Mouse (Mus musculus): ENCODE measurements around the gene Rtn4r. TPM values are rescaled to one million over a fixed set of nuclear protein-coding genes. Genes with fewer than 3 reads are reported as not detected.

The Rtn4r gene
- total RNA-seq, 2 experiments from 2014 or later = 0.18 to 0.21 TPM

GRCm38 (mm10) chr16:18148208-18148876, 20.9 kb downstream of the Rtn4r start:
- intact Hi-C loops (cut with DNase I; ENCODE audit: low total_unique reads) = no loop called here
- DNase-seq = no peak

GRCm38 (mm10) chr16:18149205-18149604, 21.8 kb downstream of the Rtn4r start:
- DNase-seq = no peak
- intact Hi-C loops (cut with DNase I; ENCODE audit: low total_unique reads) = no loop called here

- DNase-seq = no peak
- intact Hi-C loops (cut with DNase I; ENCODE audit: low total_unique reads) = no loop called here
Measured at GRCm38 (mm10) chr16:18152189-18152588, 24.7 kb downstream of the Rtn4r start.

- intact Hi-C loops (cut with DNase I; ENCODE audit: low total_unique reads) = no loop called here
- DNase-seq = no peak
Measured at GRCm38 (mm10) chr16:18152769-18153445, 25.5 kb downstream of the Rtn4r start.

- peak; percentile 51 for DNase-seq
- intact Hi-C loops (cut with DNase I; ENCODE audit: low total_unique reads) = no loop called here
Measured at GRCm38 (mm10) chr16:18154521-18155171, 27.2 kb downstream of the Rtn4r start.

- intact Hi-C loops (cut with DNase I; ENCODE audit: low total_unique reads) = no loop called here
Measured at GRCm38 (mm10) chr16:18156579-18157350, 29.3 kb downstream of the Rtn4r start.

GRCm38 (mm10) chr16:18159255-18159654, 31.8 kb downstream of the Rtn4r start:
- intact Hi-C loops (cut with DNase I; ENCODE audit: low total_unique reads) = no loop called here
- no peak for DNase-seq

More at GRCm38 (mm10) chr16:18156579-18157350, 29.3 kb downstream of the Rtn4r start:
- DNase-seq = no peak

GRCm38 (mm10) chr16:18159778-18160177, 32.3 kb downstream of the Rtn4r start:
- DNase-seq = peak; percentile 45
- intact Hi-C loops (cut with DNase I; ENCODE audit: low total_unique reads) = no loop called here

GRCm38 (mm10) chr16:18160514-18160913, 33.1 kb downstream of the Rtn4r start:
- intact Hi-C loops (cut with DNase I; ENCODE audit: low total_unique reads) = no loop called here
- DNase-seq = no peak

GRCm38 (mm10) chr16:18161190-18161589, 33.7 kb downstream of the Rtn4r start:
- intact Hi-C loops (cut with DNase I; ENCODE audit: low total_unique reads) = no loop called here
- DNase-seq = no peak

- intact Hi-C loops (cut with DNase I; ENCODE audit: low total_unique reads) = no loop called here
- no peak for DNase-seq
Measured at GRCm38 (mm10) chr16:18164642-18165238, 37.3 kb downstream of the Rtn4r start.

GRCm38 (mm10) chr16:18166613-18167190, 39.3 kb downstream of the Rtn4r start:
- no peak for DNase-seq
- intact Hi-C loops (cut with DNase I; ENCODE audit: low total_unique reads) = no loop called here

- DNase-seq = no peak
- intact Hi-C loops (cut with DNase I; ENCODE audit: low total_unique reads) = no loop called here
Measured at GRCm38 (mm10) chr16:18169156-18169555, 41.7 kb downstream of the Rtn4r start.

GRCm38 (mm10) chr16:18169776-18170175, 42.3 kb downstream of the Rtn4r start:
- intact Hi-C loops (cut with DNase I; ENCODE audit: low total_unique reads) = no loop called here
- no peak for DNase-seq

GRCm38 (mm10) chr16:18172266-18172855, 44.9 kb downstream of the Rtn4r start:
- intact Hi-C loops (cut with DNase I; ENCODE audit: low total_unique reads) = loop anchor here (2.0 kb wide), 1 partner anchor 46 kb away; the partner anchor contains the start of gene Rtn4r
- DNase-seq = peak; percentile 83

GRCm38 (mm10) chr16:18173231-18173630, 45.8 kb downstream of the Rtn4r start:
- intact Hi-C loops (cut with DNase I; ENCODE audit: low total_unique reads) = loop anchor here (2.0 kb wide), 1 partner anchor 46 kb away; the partner anchor contains the start of gene Rtn4r
- DNase-seq = no peak

GRCm38 (mm10) chr16:18173788-18174187, 46.3 kb downstream of the Rtn4r start:
- DNase-seq = no peak
- intact Hi-C loops (cut with DNase I; ENCODE audit: low total_unique reads) = loop anchor here (2.0 kb wide), 1 partner anchor 47 kb away; the partner anchor contains the start of gene Rtn4r

GRCm38 (mm10) chr16:18175817-18176541, 48.5 kb downstream of the Rtn4r start:
- no peak for DNase-seq
- intact Hi-C loops (cut with DNase I; ENCODE audit: low total_unique reads) = loop anchor here (5.0 kb wide), 1 partner anchor 36 kb away; no protein-coding TSS in a partner anchor

Data from gastrocnemius, postnatal 14 days (tissue).